Mouse (Mus musculus): ENCODE data around the gene Vps72. TPM values are rescaled to one million over a fixed set of nuclear protein-coding genes. Genes with fewer than 3 reads are reported as not detected.

The Vps72 gene
- 10 to 100 TPM; 31.7 to 35.6 TPM for total RNA-seq (2023)

GRCm38 (mm10) chr3:95110911-95111726 lies at the start of gene Vps72:
TSS of gene Vps72 (plus strand) at chr3:95111022.

GRCm38 (mm10) chr3:95106338-95107117 lies 4.3 kb upstream of the Vps72 start, which contains the start of gene Pip5k1a:
TSS of gene Pip5k1a (minus strand) at chr3:95106930.

GRCm38 (mm10) chr3:95124246-95124645 lies 13.4 kb downstream of the Vps72 start, which contains the start of gene Tmod4:
TSS of gene Tmod4 (plus strand) at chr3:95124476.

GRCm38 (mm10) chr3:95133680-95134101 lies 22.9 kb downstream of the Vps72 start, which contains the start of the genes Scnm1 and Lysmd1:
TSS of gene Scnm1 (minus strand) at chr3:95134011.
TSS of gene Lysmd1 (plus strand) at chr3:95134088.

GRCm38 (mm10) chr3:95141952-95142616 lies 31.3 kb downstream of the Vps72 start, which contains the start of gene Tnfaip8l2:
TSS of gene Tnfaip8l2 (minus strand) at chr3:95142360.

GRCm38 (mm10) chr3:95159987-95160963 lies 49.5 kb downstream of the Vps72 start, which contains the start of gene Sema6c:
TSS of gene Sema6c (plus strand) at chr3:95160457.

Other genes with a start within 250 kb of the Vps72 start
- gene Psmb4, start 224.1 kb upstream of the Vps72 start, total RNA-seq (2023) = 100 to 1,000 TPM; 191 to 202 TPM
- 10 to 100 TPM; 21.7 to 22.7 TPM for gene Selenbp1, start 178.0 kb upstream of the Vps72 start, total RNA-seq (2023)
- gene Rfx5, start 156.9 kb upstream of the Vps72 start, total RNA-seq (2023) = 10 to 100 TPM; 18.2 to 18.3 TPM
- gene Pi4kb, start 136.3 kb upstream of the Vps72 start, total RNA-seq (2023) = 10 to 100 TPM; 35.3 to 38.0 TPM
- gene Zfp687, start 95.6 kb upstream of the Vps72 start, total RNA-seq (2023) = 10 to 100 TPM; 52.3 to 57.1 TPM
- 10 to 100 TPM; 87.5 to 94.1 TPM for gene Psmd4, start 68.4 kb upstream of the Vps72 start, total RNA-seq (2023)
- gene Pip5k1a, start 4.1 kb upstream of the Vps72 start, total RNA-seq (2023) = 10 to 100 TPM; 24.1 to 25.7 TPM
- gene Tmod4, start 13.5 kb downstream of the Vps72 start, total RNA-seq (2023) = 1 to 10 TPM in 1 of 2 experiments, under 1 TPM in 1; 0.91 to 1.3 TPM
- 10 to 100 TPM; 40.4 to 48.0 TPM for gene Scnm1, start 23.0 kb downstream of the Vps72 start, total RNA-seq (2023)
- gene Lysmd1, start 23.1 kb downstream of the Vps72 start, total RNA-seq (2023) = 1 to 10 TPM; 2.0 to 2.4 TPM
- 10 to 100 TPM; 91.8 to 96.8 TPM for gene Tnfaip8l2, start 31.3 kb downstream of the Vps72 start, total RNA-seq (2023)
- gene Sema6c, start 49.4 kb downstream of the Vps72 start, total RNA-seq (2023) = under 1 TPM; 0.26 to 0.33 TPM
- gene Gabpb2, start 106.9 kb downstream of the Vps72 start, total RNA-seq (2023) = 10 to 100 TPM; 39.2 to 39.9 TPM
- gene Cdc42se1, start 117.7 kb downstream of the Vps72 start, total RNA-seq (2023) = 100 to 1,000 TPM; 255 TPM
- 1 to 10 TPM; 1.1 to 2.4 TPM for gene Mllt11, start 121.1 kb downstream of the Vps72 start, total RNA-seq (2023)
- gene Gm128, start 130.6 kb downstream of the Vps72 start, total RNA-seq (2023) = under 1 TPM; 0.20 to 0.36 TPM
- not detected for gene Bnipl, start 140.2 kb downstream of the Vps72 start, total RNA-seq (2023)
- 100 to 1,000 TPM; 157 to 168 TPM for gene Mindy1, start 170.3 kb downstream of the Vps72 start, total RNA-seq (2023)
- gene Prune1, start 171.1 kb downstream of the Vps72 start, total RNA-seq (2023) = 10 to 100 TPM; 21.7 to 23.4 TPM
- 1 to 10 TPM; 1.9 to 2.5 TPM for gene Anxa9, start 196.2 kb downstream of the Vps72 start, total RNA-seq (2023)
- gene Cers2, start 203.8 kb downstream of the Vps72 start, total RNA-seq (2023) = 100 to 1,000 TPM; 132 to 151 TPM
- 10 to 100 TPM; 20.7 to 21.6 TPM for gene Setdb1, start 246.2 kb downstream of the Vps72 start, total RNA-seq (2023)

All from neutrophil, adult 59 days (primary cell).